Comparison of ENCODE assay signal across 15 mouse cellular contexts in genomic region chr16:31325966-31326365, GRCm38 (mm10). TPM values are rescaled to one million over a fixed set of nuclear protein-coding genes. Genes with fewer than 3 reads are reported as not detected.
DNase-seq lines count a peak whose midpoint lies in the region; ATAC-seq lines count a peak whose summit lies in the region.
"Had no signal": no experiment of that assay in that cellular context is flagged by ENCODE, and none has a peak within 500 bp of the region (broad histone marks: within the 10 kb centered on the region; RNA-seq: fewer than 3 reads in every experiment).

No protein-coding gene starts in this region.

- no peak overlapping the region for H3K4me3 ChIP-seq in kidney, embryonic 16.5 days (ENCODE audit: low read length)
- H3K4me3 ChIP-seq in forebrain, embryonic 15.5 days, result no peak overlapping the region
- H3K4me3 ChIP-seq: left cerebral cortex, adult 2 months; stomach, embryonic 15.5 days had no signal

- H3K9ac ChIP-seq in kidney, embryonic 16.5 days (replicated peaks; ENCODE audit: low read length), result no peak overlapping the region
- H3K9ac ChIP-seq in forebrain, embryonic 15.5 days (replicated peaks), result no peak overlapping the region
- H3K9ac ChIP-seq: stomach, embryonic 15.5 days had no signal

- peak; percentile 39; the same call in 1 of the 2 replicates for ATAC-seq in kidney, embryonic 16.5 days (ENCODE audit: low FRiP score, low TSS enrichment)
- no peak for ATAC-seq in forebrain, embryonic 15.5 days (replicated peaks)
- ATAC-seq: intestine, embryonic 16.5 days had no signal

- no peaks in the 10 kb centered on the region for H3K36me3 ChIP-seq in kidney, embryonic 16.5 days (ENCODE audit: insufficient read depth, low read length)
- H3K36me3 ChIP-seq in forebrain, embryonic 15.5 days, result no peaks in the 10 kb centered on the region
- H3K36me3 ChIP-seq: stomach, embryonic 15.5 days had no signal

- peak overlapping the region; percentile 75 for H3K27ac ChIP-seq in kidney, embryonic 16.5 days (ENCODE audit: low read length)
- no peak overlapping the region for H3K27ac ChIP-seq in forebrain, embryonic 15.5 days (replicated peaks)
- H3K27ac ChIP-seq: left cerebral cortex, adult 2 months; stomach, embryonic 15.5 days had no signal

- peaks cover 19% of the 10 kb centered on the region; the same call in 1 of the 2 replicates for H3K4me1 ChIP-seq in kidney, embryonic 16.5 days (ENCODE audit: insufficient read depth, low read length)
- H3K4me1 ChIP-seq in forebrain, embryonic 15.5 days, result no peaks in the 10 kb centered on the region
- H3K4me1 ChIP-seq: stomach, embryonic 15.5 days had no signal

- H3K27me3 ChIP-seq in kidney, embryonic 16.5 days (ENCODE audit: insufficient read depth, low read length), result no peaks in the 10 kb centered on the region
- H3K27me3 ChIP-seq in forebrain, embryonic 15.5 days, result no peaks in the 10 kb centered on the region
- H3K27me3 ChIP-seq: CH12.LX; stomach, embryonic 15.5 days had no signal

- no peak overlapping the region for H3K4me2 ChIP-seq in kidney, embryonic 16.5 days (replicated peaks; ENCODE audit: low read depth, low read length)
- H3K4me2 ChIP-seq in forebrain, embryonic 15.5 days (replicated peaks), result no peak overlapping the region
- H3K4me2 ChIP-seq: liver, embryonic 11.5 days; stomach, embryonic 15.5 days had no signal

- no peaks in the 10 kb centered on the region for H3K9me3 ChIP-seq in kidney, embryonic 16.5 days (ENCODE audit: low read length)
- H3K9me3 ChIP-seq in forebrain, embryonic 15.5 days, result no peaks in the 10 kb centered on the region
- H3K9me3 ChIP-seq: stomach, embryonic 15.5 days had no signal

- 21% methylated on average over 5 of the region's 5 CpGs for WGBS in kidney, embryonic 16.5 days
- WGBS in forebrain, embryonic 15.5 days, result 94% methylated on average over 5 of the region's 5 CpGs

- DNase-seq in kidney, adult 11 months, result no peak
- peak; percentile 42 for DNase-seq in adipocyte (ENCODE audit: low spot score)
- peak; percentile 57 for DNase-seq in heart, adult 8-10 months (ENCODE audit: low spot score)
- DNase-seq in kidney, postnatal 36 days, result peak; percentile 11 to 26
- no peak for DNase-seq in cerebellum, adult 9-11 months
- no peak for DNase-seq in c-Kit-positive CD71-positive TER-119-positive erythroid progenitor cells, embryonic 14.5 days (ENCODE audit: low spot score)
- DNase-seq: cerebellum, postnatal 25 days had no signal

RNA-seq across cellular contexts. Expression of gene Apod, which starts 11.4 kb away (rescaled TPM):
- polyA plus RNA-seq in kidney, embryonic 16.5 days (2015; fragmentation: Nextera tagmentation; extraction: Ambion mirVana), result 0.42 and 0.56 TPM in 2 replicates
- total RNA-seq in heart, adult 8-10 months (2022), result 1 to 10 TPM; 3.6 to 6.1 (median 4.9) TPM
- 56.2 and 60.7 TPM in 2 replicates for polyA plus RNA-seq in forebrain, embryonic 15.5 days (2015; fragmentation: Nextera tagmentation; extraction: Ambion mirVana)
- total RNA-seq: granulocyte monocyte progenitor cell, adult 5-6 weeks had no signal
- polyA plus RNA-seq: liver, embryonic 11.5 days had no signal

RNA-seq across cellular contexts. Expression of gene Ppp1r2, which starts 50.9 kb away (rescaled TPM):
- 90.5 and 93.2 TPM in 2 replicates for polyA plus RNA-seq in kidney, embryonic 16.5 days (2015; fragmentation: Nextera tagmentation; extraction: Ambion mirVana)
- total RNA-seq in heart, adult 8-10 months (2022), result 10 to 100 TPM; 74.1 to 92.4 (median 77.5) TPM
- 84.3 and 89.5 TPM in 2 replicates for polyA plus RNA-seq in forebrain, embryonic 15.5 days (2015; fragmentation: Nextera tagmentation; extraction: Ambion mirVana)

Comparison
In these comparisons a context has a peak if more than half of its experiments do, and no peak if none do; other contexts are left out.
1. DNase-seq: peak in adipocyte (single experiment), heart, adult 8-10 months (single experiment) and kidney, postnatal 36 days (2 of 2); none in kidney, adult 11 months (single experiment), cerebellum, adult 9-11 months (single experiment) and c-Kit-positive CD71-positive TER-119-positive erythroid progenitor cells, embryonic 14.5 days (single experiment).
2. RNA of gene Apod, which starts 11.4 kb away (polyA plus RNA-seq): 56.2 to 60.7 TPM in forebrain, embryonic 15.5 days; 0.42 to 0.56 TPM in kidney, embryonic 16.5 days; every median in the first group is over 10 times any median in the second.